Mouse (Mus musculus): ENCODE measurements around the gene Kcna2. TPM values are rescaled to one million over a fixed set of nuclear protein-coding genes. Genes with fewer than 3 reads are reported as not detected.

Gene Kcna2
- 0.17 and 0.24 TPM in 2 replicates for polyA plus RNA-seq (2014; fragmentation: Nextera tagmentation; extraction: Ambion mirVana)

DNA sequence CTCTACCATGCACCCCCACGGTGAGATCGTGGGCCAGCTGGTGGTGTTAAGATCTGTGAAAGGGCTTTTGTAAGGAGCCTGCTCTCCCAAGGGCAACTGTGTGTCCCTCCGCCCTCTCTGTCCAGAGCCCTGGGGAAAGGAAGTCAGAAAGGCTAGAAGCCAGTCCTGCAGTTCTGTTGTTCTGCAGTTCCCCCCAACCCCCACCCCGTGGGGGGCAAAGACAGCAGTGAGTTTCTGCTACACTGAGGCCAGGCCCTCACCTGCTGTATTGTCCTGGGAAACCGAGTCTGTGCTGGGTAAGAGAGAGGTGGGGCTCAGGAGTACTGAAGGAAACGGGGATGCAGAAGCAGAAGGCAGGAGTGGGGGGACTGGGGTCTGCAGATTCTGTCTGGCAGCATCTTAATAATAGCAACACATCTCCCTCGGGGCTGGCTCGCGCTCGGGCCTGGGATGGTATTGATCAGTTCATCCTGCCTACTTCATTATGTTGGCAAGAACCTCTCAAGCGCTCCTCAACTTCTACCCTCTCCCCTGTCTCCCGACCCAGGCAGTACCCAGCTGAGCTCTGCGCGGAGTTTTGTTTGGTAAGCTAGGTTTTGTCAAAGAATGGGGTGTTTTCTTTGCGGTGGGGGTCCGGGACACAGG lies at the start of gene Kcna2:
Gene Kcna2, plus strand, starts transcription at position 336 of the 645 bp plus-strand sequence.
- peak within 1 kb of the TSS; percentile 99 for H3K4me2 ChIP-seq (ENCODE audit: low read depth)
- H3K4me3 ChIP-seq (ENCODE audit: low read depth, low read length) = peak within 1 kb of the TSS; percentile 57
- WGBS = 4% methylated on average over 16 of the region's 16 CpGs
- DNase-seq (ENCODE audit: low spot score) (peak; percentile 43), ATAC-seq (ENCODE audit: insufficient read depth, low FRiP score, low TSS enrichment) (peak; percentile 18; the same call in 1 of the 2 replicates)
- H3K4me1 ChIP-seq (ENCODE audit: control insufficient read depth, insufficient read depth, low read length) = peaks cover 4% of the 10 kb centered on the region; the same call in 1 of the 2 replicates
- H3K27me3 ChIP-seq (ENCODE audit: control insufficient read depth, insufficient read depth, low read length) = peaks cover 34% of the 10 kb centered on the region; the same call in 1 of the 2 replicates
- H3K36me3 ChIP-seq (ENCODE audit: control insufficient read depth, insufficient read depth, low read length) = no peaks in the 10 kb centered on the region
- H3K9me3 ChIP-seq (ENCODE audit: control insufficient read depth, low read length) = no peaks in the 10 kb centered on the region
- peak within 1 kb of the TSS; percentile 51 for H3K9ac ChIP-seq (ENCODE audit: low read length)
- H3K27ac ChIP-seq (ENCODE audit: low read depth, low read length) = no peak within 1 kb of the TSS

DNA sequence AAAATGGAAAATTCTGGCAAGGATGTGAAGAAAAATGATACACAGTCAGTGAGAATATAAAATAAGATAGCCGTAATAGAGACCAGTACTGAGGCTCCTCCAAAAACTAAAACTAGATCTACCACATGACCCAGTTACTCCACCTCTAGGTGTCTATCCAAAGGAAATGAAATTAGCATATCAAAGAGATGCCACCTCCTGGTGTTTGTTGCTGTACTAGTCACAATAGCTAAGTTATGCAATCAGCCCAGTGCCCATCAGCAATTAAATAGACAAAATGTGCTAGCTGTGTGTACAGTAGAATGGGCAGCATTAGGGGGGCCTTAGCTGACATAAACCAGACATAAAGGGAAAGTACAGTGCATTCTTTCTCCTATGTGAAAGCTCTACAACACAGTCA lies 39.5 kb upstream of the Kcna2 start:
- H3K36me3 ChIP-seq (ENCODE audit: control insufficient read depth, insufficient read depth, low read length) = no peaks in the 10 kb centered on the region
- no peaks in the 10 kb centered on the region for H3K4me1 ChIP-seq (ENCODE audit: control insufficient read depth, insufficient read depth, low read length)
- H3K9me3 ChIP-seq (ENCODE audit: control insufficient read depth, low read length) = no peaks in the 10 kb centered on the region
- WGBS = 95% methylated on average over 1 of the region's 1 CpGs
- DNase-seq (ENCODE audit: low spot score) = no peak
- no peak overlapping the region for H3K4me2 ChIP-seq (ENCODE audit: low read depth)
- no peaks in the 10 kb centered on the region for H3K27me3 ChIP-seq (ENCODE audit: control insufficient read depth, insufficient read depth, low read length)
- no peak for ATAC-seq (ENCODE audit: insufficient read depth, low FRiP score, low TSS enrichment)
- no peak overlapping the region for H3K4me3 ChIP-seq (ENCODE audit: low read depth, low read length)
- H3K27ac ChIP-seq (ENCODE audit: low read depth, low read length) = no peak overlapping the region
- no peak overlapping the region for H3K9ac ChIP-seq (ENCODE audit: low read length)

DNA sequence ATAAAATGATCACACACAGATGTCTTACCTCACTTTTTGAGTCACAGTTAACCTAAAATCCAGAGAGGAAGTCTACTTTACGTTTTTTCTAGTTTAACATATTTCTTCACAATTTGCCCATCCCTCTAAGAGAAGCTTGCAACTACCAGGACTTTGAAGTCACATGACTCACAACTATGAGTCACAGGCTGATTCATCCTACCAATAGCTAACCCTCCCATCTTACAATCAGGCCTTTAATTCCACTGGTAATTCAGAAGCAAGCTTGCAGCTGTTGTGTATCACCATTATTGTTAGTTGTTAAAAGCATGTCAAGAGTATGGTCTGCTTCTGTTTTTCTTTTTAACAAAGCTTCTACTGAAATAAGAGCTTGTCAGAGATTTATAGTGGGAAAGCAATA lies 38.2 kb upstream of the Kcna2 start:
- 80% methylated on average over 1 of the region's 1 CpGs for WGBS
- no peak for ATAC-seq (ENCODE audit: insufficient read depth, low FRiP score, low TSS enrichment)
- H3K9ac ChIP-seq (ENCODE audit: low read length) = no peak overlapping the region
- H3K27me3 ChIP-seq (ENCODE audit: control insufficient read depth, insufficient read depth, low read length) = no peaks in the 10 kb centered on the region
- H3K4me2 ChIP-seq (ENCODE audit: low read depth) = no peak overlapping the region
- H3K9me3 ChIP-seq (ENCODE audit: control insufficient read depth, low read length) = no peaks in the 10 kb centered on the region
- no peaks in the 10 kb centered on the region for H3K4me1 ChIP-seq (ENCODE audit: control insufficient read depth, insufficient read depth, low read length)
- H3K4me3 ChIP-seq (ENCODE audit: low read depth, low read length) = no peak overlapping the region
- H3K36me3 ChIP-seq (ENCODE audit: control insufficient read depth, insufficient read depth, low read length) = no peaks in the 10 kb centered on the region
- H3K27ac ChIP-seq (ENCODE audit: low read depth, low read length) = no peak overlapping the region
- DNase-seq (ENCODE audit: low spot score) = no peak

DNA sequence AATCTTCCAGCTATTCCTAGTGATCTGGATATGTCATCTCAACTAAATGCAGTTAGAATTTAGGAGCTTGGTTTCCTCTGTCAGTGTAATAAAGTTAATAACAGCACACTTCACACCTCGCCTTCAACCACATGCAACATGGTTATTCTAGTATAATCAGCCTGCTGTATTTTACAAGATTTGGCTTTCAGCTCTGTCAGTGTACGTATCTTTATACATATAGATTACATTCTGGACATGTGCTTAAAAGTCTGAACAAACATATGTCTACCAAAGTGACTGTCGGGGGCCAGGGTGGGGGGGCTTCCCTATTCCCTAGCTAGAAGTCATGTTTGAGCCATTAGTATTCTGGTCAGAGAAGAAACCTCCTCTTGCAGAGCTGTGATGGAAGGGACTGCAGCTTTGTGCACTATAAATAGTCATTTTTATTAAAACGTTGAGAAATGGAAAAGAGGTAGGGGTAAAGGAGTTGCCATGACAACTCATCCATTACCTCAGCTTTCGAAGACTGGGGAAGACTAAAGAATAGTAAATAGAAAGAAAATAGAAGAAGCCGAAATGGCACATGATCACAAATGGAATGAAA lies 35.3 kb upstream of the Kcna2 start:
- Histone ChIP-seq H3K27me3 (ENCODE audit: control insufficient read depth, insufficient read depth, low read length) (no peaks in the 10 kb centered on the region), H3K4me3 (ENCODE audit: low read depth, low read length) (no peak overlapping the region), H3K36me3 (ENCODE audit: control insufficient read depth, insufficient read depth, low read length) (no peaks in the 10 kb centered on the region), H3K9ac (ENCODE audit: low read length) (no peak overlapping the region), H3K4me1 (ENCODE audit: control insufficient read depth, insufficient read depth, low read length) (no peaks in the 10 kb centered on the region), H3K27ac (ENCODE audit: low read depth, low read length) (no peak overlapping the region), H3K9me3 (ENCODE audit: control insufficient read depth, low read length) (no peaks in the 10 kb centered on the region), H3K4me2 (ENCODE audit: low read depth) (no peak overlapping the region)
- DNase-seq (ENCODE audit: low spot score) = no peak
- ATAC-seq (ENCODE audit: insufficient read depth, low FRiP score, low TSS enrichment) = no peak
- 76% methylated on average over 6 of the region's 6 CpGs for WGBS

DNA sequence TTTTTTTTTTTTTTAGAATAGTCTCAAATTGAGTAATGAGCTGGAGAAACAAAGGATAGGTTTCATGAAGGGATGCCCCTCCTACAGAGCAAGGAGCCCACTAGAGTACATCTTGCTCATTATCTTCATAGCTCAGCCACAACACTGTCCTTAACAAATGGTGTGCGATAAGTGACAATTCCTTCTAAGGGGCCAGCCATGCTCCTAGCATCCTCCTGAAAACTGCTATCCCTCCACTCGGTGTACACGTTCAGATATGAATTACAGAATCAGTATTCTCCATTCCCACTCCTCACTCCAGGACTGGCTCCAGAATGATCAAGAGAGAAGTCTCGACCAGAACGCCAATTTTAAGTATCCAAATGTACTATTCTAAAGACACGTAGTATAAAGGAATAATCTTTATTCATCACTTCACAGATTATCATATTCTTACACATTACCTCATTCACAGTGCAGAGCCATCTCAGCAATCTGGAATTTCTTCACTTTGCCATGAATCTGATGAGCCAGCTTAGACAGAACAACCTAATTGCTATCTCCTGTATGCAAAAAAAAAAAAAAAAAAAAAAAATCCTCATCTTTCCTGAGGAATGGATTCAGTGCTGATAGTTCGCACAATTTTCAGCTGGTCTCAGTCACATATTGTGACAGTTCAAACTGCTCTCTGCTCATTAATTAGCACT lies 34.6 kb upstream of the Kcna2 start:
- no peak for ATAC-seq (ENCODE audit: insufficient read depth, low FRiP score, low TSS enrichment)
- 92% methylated on average over 7 of the region's 7 CpGs for WGBS

DNA sequence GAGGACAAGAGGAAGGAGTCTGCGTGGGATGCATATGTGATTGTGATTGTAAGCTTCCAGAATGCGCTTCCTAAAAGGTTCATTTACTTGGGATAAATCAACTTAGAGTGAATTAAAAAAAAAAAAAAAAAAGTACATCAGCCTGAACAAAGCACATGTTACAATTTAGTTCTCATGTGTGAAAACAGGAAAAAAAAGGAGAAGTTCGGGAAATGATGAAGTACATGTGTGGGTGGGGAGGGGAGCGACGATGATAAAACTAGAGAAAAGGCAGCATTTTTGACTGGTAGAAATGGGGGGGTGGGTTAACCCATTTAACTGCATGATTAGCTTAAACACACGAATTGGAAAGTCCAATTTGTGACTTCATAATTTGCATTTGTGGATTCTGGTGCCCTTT lies 33.7 kb upstream of the Kcna2 start:
- no peak overlapping the region for H3K4me3 ChIP-seq (ENCODE audit: low read depth, low read length)
- DNase-seq (ENCODE audit: low spot score) = no peak
- no peaks in the 10 kb centered on the region for H3K36me3 ChIP-seq (ENCODE audit: control insufficient read depth, insufficient read depth, low read length)
- H3K9me3 ChIP-seq (ENCODE audit: control insufficient read depth, low read length) = no peaks in the 10 kb centered on the region
- no peaks in the 10 kb centered on the region for H3K4me1 ChIP-seq (ENCODE audit: control insufficient read depth, insufficient read depth, low read length)
- no peak for ATAC-seq (ENCODE audit: insufficient read depth, low FRiP score, low TSS enrichment)
- WGBS = 82% methylated on average over 6 of the region's 6 CpGs
- H3K4me2 ChIP-seq (ENCODE audit: low read depth) = no peak overlapping the region
- no peaks in the 10 kb centered on the region for H3K27me3 ChIP-seq (ENCODE audit: control insufficient read depth, insufficient read depth, low read length)
- H3K9ac ChIP-seq (ENCODE audit: low read length) = no peak overlapping the region
- H3K27ac ChIP-seq (ENCODE audit: low read depth, low read length) = no peak overlapping the region

More for the DNA sequence above, 34.6 kb upstream of the Kcna2 start:
- no peaks in the 10 kb centered on the region for H3K36me3 ChIP-seq (ENCODE audit: control insufficient read depth, insufficient read depth, low read length)
- no peaks in the 10 kb centered on the region for H3K9me3 ChIP-seq (ENCODE audit: control insufficient read depth, low read length)
- no peaks in the 10 kb centered on the region for H3K4me1 ChIP-seq (ENCODE audit: control insufficient read depth, insufficient read depth, low read length)
- no peak overlapping the region for H3K4me2 ChIP-seq (ENCODE audit: low read depth)
- DNase-seq (ENCODE audit: low spot score) = no peak
- no peak overlapping the region for H3K27ac ChIP-seq (ENCODE audit: low read depth, low read length)
- no peak overlapping the region for H3K9ac ChIP-seq (ENCODE audit: low read length)
- H3K4me3 ChIP-seq (ENCODE audit: low read depth, low read length) = no peak overlapping the region
- H3K27me3 ChIP-seq (ENCODE audit: control insufficient read depth, insufficient read depth, low read length) = no peaks in the 10 kb centered on the region

DNA sequence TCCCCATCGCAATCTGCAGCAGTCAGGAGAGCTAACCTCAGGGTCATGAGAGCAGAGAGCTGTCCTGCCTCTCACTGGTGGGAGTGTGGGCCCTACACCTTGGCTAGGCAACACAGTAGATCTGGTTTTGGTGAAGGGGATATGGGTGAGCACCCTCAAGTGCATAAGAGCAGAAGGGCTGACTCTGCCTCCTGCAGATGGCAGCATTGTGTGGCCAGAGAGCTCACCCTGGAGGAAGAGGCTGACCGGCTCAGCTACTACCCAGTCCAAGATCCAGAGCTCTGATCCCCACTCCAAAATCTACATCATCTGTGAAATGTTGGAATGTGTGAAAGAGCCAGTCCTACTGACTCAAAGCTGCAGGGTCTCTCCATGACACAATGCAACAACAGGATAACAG lies 27.1 kb upstream of the Kcna2 start:
- Histone ChIP-seq H3K36me3 (ENCODE audit: control insufficient read depth, insufficient read depth, low read length) (no peaks in the 10 kb centered on the region), H3K9me3 (ENCODE audit: control insufficient read depth, low read length) (no peaks in the 10 kb centered on the region), H3K4me2 (ENCODE audit: low read depth) (no peak overlapping the region), H3K4me1 (ENCODE audit: control insufficient read depth, insufficient read depth, low read length) (no peaks in the 10 kb centered on the region), H3K27me3 (ENCODE audit: control insufficient read depth, insufficient read depth, low read length) (no peaks in the 10 kb centered on the region), H3K9ac (ENCODE audit: low read length) (no peak overlapping the region), H3K27ac (ENCODE audit: low read depth, low read length) (no peak overlapping the region), H3K4me3 (ENCODE audit: low read depth, low read length) (no peak overlapping the region)
- WGBS = 62% methylated on average over 2 of the region's 2 CpGs
- DNase-seq (ENCODE audit: low spot score) (no peak), ATAC-seq (ENCODE audit: insufficient read depth, low FRiP score, low TSS enrichment) (no peak)

DNA sequence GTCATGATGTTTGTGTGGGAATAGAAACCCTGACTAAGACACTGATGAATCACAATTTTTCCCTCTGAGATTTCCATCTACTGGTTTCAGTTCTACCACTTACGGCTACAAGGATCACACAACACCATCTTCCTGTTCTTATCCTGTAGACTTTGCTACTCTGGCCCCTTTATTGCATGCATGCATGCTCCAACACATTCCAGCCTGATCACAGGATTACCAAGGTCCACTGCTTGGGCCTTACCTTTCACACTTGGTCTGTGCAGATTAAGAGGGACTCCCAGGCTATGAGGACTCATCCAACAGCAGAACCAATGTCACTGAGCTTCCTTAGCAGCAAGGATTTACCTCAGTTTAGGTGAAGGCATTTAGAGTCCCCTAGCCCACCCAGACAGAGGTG lies 25.2 kb upstream of the Kcna2 start:
- no peaks in the 10 kb centered on the region for H3K4me1 ChIP-seq (ENCODE audit: control insufficient read depth, insufficient read depth, low read length)
- DNase-seq (ENCODE audit: low spot score) (no peak), ATAC-seq (ENCODE audit: insufficient read depth, low FRiP score, low TSS enrichment) (no peak)
- H3K27ac ChIP-seq (ENCODE audit: low read depth, low read length) = no peak overlapping the region
- H3K27me3 ChIP-seq (ENCODE audit: control insufficient read depth, insufficient read depth, low read length) = no peaks in the 10 kb centered on the region
- no peak overlapping the region for H3K4me3 ChIP-seq (ENCODE audit: low read depth, low read length)
- H3K36me3 ChIP-seq (ENCODE audit: control insufficient read depth, insufficient read depth, low read length) = no peaks in the 10 kb centered on the region
- H3K4me2 ChIP-seq (ENCODE audit: low read depth) = no peak overlapping the region
- 88% methylated on average over 1 of the region's 1 CpGs for WGBS
- no peaks in the 10 kb centered on the region for H3K9me3 ChIP-seq (ENCODE audit: control insufficient read depth, low read length)
- no peak overlapping the region for H3K9ac ChIP-seq (ENCODE audit: low read length)

DNA sequence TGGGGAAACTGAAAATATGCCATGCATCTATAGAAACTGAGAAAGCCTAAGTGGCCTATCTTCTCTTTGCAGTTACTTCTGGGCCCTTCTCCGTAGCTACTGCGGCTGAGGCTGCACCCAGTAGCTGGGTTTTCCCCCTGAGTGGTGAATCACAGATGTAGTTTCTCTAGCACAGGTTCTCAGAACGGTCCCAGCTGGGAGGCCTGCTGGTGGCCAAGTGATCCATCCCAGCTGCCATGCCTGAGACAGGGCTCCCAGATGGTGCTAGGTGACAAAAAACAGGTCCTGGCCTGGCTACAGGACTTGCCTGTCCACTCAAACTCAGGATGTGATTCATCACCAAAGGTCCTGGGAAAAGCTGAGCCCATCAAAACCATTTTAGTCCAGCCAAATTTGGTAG lies 24.3 kb upstream of the Kcna2 start:
- no peak overlapping the region for H3K27ac ChIP-seq (ENCODE audit: low read depth, low read length)
- ATAC-seq (ENCODE audit: insufficient read depth, low FRiP score, low TSS enrichment) (no peak), DNase-seq (ENCODE audit: low spot score) (no peak)
- WGBS = 86% methylated on average over 3 of the region's 3 CpGs
- H3K4me3 ChIP-seq (ENCODE audit: low read depth, low read length) = no peak overlapping the region
- H3K4me1 ChIP-seq (ENCODE audit: control insufficient read depth, insufficient read depth, low read length) = no peaks in the 10 kb centered on the region
- H3K9ac ChIP-seq (ENCODE audit: low read length) = no peak overlapping the region
- no peak overlapping the region for H3K4me2 ChIP-seq (ENCODE audit: low read depth)
- H3K27me3 ChIP-seq (ENCODE audit: control insufficient read depth, insufficient read depth, low read length) = no peaks in the 10 kb centered on the region
- no peaks in the 10 kb centered on the region for H3K9me3 ChIP-seq (ENCODE audit: control insufficient read depth, low read length)
- no peaks in the 10 kb centered on the region for H3K36me3 ChIP-seq (ENCODE audit: control insufficient read depth, insufficient read depth, low read length)
